Mouse (Mus musculus) adrenal gland, postnatal 4 days (tissue): ENCODE data around the gene Bloc1s2. TPM values are rescaled to one million over a fixed set of nuclear protein-coding genes. Genes with fewer than 3 reads are reported as not detected.

ENCODE experiments used
- DNase-seq, 2 experiments: peaks; one replicate each; pipeline ENCODE4 v3.0.0; 2021 to 2022; ENCODE audit warnings: low spot score in 2 of 2, mixed read lengths in 2 of 2
- long read RNA-seq, 2 experiments: library from polyadenylated mRNA; stranded (forward); transcript quantifications; one replicate each; pipeline ENCODE4 v2.0.0; 2021
- total RNA-seq, 2 experiments: library from RNA; stranded (reverse); gene quantifications; 2 replicates each; pipeline ENCODE4 v1.2.3; 2021

Bloc1s2 gene
- 10 to 100 TPM; 44.9 to 50.0 TPM for total RNA-seq
- long read RNA-seq, experiment 1, transcript Bloc1s2-201 (5 exons, 885 nt) = major isoform, 29 of 40 reads
- long read RNA-seq, experiment 1, partial matches to known transcripts = 2 of 40 reads
- long read RNA-seq, experiment 1, other reads (novel, unspliced or antisense) = 5 of 40 reads
- long read RNA-seq, experiment 2, transcript Bloc1s2-201 (5 exons, 885 nt) = major isoform, 35 of 44 reads
- long read RNA-seq, experiment 2, partial matches to known transcripts = 2 of 44 reads
- long read RNA-seq, experiment 2, other reads (novel, unspliced or antisense) = 6 of 44 reads

DNA sequence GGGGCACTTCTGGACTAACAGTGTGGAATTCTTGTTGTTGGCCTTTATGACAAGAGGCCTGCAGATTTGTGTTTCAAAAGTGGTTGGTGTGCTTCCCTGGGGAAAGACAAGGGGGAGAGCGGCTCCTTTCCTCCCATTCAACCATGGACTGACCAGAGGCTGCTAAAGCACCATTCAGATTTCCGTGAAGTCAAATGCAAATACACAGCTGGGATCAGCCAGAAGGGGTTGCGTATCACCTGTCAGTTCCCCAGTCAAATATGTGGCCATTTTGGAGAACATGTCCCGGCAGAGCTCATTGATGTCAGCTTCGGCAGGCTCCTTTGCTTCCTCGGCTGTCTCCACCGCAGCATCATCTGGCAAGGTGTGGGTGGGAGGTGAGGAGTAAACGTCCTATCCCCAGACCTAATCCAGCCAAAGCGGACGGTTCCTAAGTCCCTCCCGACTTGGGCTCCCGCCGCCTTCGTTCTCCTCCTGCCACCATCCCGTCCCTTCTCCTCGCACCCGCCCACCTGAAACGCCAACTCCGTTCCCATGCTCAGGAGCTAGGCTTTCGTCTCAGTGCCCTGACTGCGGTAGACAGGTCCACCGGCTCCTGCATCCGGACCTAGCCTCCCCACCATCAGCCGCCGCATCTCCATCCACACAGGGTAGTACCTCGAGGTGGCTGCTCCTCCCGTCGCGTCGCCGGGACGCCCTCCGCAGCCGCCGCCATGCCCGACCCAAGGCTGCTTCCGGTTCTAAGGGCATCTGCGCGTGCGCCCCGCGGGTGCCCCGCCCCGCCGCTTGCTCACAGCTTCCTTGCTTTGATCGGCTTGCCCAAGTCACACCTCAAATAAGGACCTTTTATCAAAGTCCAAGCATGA lies at the start of gene Bloc1s2:
Bloc1s2 (minus strand) TSS at position 745 of the 866 bp plus-strand sequence.
- peak; percentile 72 to 83 for DNase-seq

DNA sequence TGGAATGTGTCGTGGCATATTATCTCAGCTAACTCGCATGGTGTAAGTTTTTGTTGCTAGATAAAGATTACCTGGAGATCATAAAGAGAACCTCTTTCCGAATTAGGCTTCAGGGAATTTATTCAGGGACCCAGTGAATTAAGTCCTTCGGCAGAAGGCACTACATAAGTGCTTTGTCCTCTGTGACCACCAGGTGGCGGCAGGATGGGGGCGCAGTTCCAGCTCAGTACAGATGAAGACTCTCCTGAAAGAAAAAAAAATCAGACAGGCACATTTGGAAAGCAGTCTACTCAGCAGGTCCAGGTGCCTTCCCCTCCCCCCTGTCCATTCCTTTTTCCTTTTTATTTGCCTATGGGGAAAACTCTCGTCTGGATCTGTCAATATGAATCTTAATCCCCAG lies 48.9 kb upstream of the Bloc1s2 start:
- peak; percentile 28 to 43 for DNase-seq

DNA sequence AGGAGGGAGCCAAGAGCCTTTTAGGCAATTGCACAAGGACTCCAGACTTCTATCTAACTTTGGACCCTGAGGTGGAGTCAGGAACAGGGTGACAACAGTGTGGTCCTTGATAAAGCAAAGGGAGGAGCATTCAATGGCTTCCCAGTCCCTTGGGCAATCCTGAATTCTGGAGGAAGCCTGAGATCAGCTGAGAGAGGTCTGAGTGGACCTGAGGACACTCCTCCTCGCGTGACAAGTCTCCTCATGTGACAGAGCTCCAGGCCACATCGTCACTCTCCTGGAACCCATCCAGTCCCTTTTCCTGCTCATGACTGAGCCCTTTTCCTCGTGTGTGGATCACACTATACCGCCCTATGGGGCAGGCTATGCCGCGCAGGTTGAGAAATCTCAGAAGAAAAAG lies 47.7 kb upstream of the Bloc1s2 start:
- DNase-seq = no peak

DNA sequence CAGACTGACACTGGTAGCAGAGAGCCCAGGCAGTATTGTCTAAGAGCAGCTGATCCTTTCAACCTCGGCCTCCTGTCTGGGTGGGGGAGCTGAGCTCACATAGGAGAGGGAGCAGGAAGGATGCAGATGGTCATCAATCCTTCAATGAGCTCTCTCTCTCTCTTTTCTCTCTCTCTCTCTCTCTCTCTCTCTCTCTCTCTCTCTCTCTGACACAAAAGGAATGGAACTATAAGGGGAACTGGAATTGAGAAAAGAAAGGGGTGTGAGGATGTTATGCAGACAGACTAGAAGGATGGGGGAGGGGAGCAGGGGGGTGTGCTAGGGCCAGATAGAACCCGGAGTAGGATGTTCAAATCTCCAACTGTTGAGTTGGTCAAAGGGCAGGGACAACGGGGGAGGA lies 46.1 kb upstream of the Bloc1s2 start, which contains the start of gene Pkd2l1:
Pkd2l1 (minus strand) TSS at position 101 of the 400 bp plus-strand sequence.
- DNase-seq = no peak

DNA sequence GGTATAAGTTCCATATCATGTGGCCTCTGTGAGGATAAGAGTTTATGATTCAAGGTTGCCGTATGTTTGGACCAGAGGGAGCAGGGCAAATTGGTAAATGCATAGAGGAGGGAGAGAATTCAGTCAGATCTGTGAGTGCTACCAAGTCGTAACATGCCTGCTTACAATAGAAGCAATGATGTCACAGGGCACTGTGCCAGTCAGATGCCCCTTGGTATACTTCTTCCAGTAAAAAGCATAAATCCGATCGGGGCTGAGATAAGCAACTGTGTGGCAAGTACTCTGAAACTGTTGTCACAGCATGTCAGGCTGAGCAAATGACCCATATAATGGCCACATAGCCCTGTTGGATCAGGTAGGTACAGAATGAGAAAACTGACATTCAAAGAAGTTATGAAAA lies 42.8 kb upstream of the Bloc1s2 start:
- no peak for DNase-seq

DNA sequence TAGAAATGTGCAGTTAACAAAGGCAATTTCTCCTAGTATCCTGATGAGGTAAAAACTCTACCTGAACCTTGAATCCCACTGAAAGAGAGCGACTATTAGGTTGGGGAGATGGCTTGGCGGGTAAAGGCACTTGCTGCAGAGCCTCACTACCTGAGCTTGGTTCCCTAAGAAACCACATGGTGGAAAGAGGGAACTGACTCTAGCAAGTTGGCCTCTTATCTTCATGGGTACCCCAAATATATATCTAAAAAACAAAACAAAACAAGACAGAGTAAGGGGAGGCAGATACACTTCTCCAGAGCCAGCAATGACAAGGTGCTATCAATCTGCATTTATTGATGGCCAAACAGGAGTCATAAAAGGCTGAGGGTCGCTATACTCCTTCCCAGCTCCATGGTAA lies 37.7 kb upstream of the Bloc1s2 start:
- DNase-seq = no peak

DNA sequence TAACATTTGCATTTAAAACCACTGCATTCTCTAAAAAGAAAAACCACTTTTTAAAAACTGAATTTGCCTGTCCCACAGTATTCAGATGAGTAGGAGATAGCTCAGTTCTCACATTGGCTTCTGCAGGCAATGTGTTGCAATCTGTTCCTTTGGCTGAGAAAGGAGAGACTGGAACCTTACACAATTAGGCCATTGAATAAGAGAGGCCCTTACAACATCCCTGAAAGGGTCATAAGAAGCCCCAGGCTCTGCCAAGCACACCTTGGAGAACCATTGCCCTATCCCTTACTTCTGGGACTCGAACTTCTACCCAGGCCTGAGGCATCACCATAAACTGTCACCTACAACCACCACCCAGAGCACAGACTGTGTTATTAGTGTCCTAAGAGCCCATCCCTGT lies 34.3 kb upstream of the Bloc1s2 start:
- DNase-seq = no peak

DNA sequence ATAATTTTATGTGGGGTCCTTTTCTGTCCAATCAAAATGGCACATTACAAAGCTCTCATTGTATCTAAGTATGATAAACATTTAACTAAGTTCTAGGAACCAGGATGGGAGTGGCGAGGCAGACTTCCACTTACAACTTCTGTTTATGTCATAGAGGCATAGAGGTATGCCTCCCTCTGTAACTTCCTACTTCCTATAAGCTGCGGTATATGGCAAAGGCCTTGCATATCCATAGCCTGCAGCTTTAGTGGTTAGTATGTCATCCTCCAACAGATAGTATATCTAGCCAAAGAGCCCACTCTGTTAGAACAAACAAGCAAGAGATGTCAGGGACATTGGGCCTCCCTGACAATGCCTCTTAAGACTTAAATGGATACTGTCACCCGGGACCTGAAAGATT lies 30.5 kb upstream of the Bloc1s2 start:
- no peak for DNase-seq

DNA sequence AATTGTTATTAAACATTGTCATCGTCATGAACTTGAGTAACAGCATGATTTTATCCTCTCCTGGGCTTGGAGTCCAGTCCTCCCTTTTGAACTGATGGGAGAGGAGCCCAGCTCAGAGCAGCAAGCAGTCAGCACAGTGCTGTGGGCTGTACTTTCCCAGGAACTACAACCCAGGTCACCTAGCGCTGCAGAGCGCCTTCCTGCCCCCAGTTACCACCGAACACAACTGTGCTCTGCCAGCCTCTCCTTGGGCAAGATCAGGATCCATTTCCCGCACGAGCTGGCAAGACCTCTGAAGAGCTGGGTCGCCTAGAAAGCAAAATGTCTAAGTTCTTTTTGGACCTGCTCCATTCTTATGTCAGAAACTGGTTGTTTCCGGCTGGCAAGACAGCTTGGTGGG lies 28.6 kb upstream of the Bloc1s2 start:
- no peak for DNase-seq

DNA sequence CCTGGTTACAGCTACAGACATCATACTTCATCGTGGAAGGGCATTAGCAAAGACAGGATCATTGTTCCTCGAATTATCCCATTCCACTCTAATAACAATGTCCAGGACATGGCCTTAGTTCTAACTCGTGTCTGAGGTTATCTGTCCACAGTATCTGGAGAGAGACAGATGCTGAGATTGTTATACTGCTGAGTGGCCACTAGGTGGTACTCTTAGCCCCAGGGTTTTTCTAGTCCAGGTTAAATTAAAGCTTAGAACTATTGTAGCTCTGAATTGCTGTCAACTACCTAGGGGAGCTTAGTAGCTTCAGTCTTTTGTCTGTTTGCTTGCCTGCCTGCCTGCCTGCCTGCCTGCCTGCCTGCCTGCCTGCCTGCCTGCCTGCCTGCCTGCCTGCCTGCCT lies 15.3 kb upstream of the Bloc1s2 start:
- no peak for DNase-seq

DNA sequence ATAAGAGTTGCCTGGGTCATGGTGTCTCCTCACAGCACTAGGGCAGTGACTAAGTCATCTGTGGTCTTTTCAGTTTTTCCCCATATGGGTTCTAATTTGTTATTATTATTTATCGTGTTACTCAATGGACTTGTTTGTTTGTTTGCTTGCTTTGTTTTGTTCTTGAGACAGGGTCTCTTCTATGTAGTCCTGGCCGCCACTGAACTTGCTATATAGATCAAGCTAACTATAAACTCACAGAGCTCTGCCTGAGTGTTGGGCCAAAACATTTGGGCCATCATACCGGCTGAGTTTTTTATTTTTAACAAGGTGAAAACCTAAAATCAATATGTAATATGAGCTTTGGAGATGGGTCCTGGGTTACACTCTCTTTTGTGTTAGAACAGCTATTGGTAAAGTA lies 13.1 kb upstream of the Bloc1s2 start:
- DNase-seq = no peak

DNA sequence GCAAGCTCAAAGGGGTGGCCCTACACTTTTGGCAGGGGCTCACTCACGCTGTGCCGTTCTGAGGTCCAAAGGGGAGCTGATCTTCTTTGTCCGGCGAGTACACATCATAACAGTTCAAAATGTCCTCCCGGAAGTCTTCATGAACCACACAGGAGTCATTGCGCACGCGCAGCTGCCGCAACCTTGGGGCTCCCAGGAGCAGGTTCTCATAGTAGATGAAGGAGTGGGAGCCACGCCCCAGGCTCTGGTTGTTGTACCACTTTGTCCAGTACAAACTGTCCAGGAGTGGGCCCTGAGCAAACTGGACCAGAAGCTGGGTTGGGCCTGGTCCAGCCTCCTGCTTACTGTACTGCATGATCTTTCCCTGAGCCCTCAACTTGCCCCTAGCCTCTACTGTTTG lies 10.8 kb upstream of the Bloc1s2 start:
- no peak for DNase-seq

DNA sequence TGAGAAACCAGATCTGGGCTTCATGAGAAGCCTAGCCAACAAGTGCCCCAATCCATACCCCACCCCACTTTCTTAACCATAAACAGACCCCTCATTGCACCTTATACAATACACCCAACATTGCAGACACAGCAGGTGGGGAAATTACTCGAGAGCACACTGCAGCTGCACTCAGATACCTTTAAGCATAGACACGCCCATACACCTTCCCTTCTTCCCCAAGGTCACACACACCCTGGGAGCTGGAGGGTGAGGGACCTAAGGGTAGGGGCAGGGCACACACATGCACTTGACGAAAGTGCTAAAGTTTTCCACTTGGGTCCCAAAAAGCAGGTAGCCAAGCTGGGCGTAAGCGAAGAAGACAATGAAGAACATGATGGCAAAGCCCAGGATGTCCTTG lies 7.5 kb upstream of the Bloc1s2 start:
- no peak for DNase-seq

DNA sequence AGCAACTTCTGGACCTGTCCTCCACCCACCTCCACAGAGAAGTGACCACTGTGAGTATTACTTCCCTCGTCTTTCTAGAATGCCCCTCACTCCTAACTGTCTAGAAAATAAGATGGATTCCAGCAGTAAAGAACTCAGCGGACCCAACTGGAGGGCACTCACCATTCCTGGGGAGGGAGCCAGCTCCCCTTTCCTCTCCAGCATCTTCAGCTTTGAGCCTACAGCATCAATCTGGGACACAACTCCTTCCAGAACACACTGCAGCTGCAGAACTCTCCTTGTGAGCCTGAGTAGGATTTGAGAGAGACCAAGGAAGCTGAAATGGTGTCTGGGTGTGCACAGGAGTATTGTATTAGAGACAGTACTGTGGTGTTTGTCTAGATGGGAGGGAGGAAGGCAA lies 2.7 kb upstream of the Bloc1s2 start:
- no peak for DNase-seq

DNA sequence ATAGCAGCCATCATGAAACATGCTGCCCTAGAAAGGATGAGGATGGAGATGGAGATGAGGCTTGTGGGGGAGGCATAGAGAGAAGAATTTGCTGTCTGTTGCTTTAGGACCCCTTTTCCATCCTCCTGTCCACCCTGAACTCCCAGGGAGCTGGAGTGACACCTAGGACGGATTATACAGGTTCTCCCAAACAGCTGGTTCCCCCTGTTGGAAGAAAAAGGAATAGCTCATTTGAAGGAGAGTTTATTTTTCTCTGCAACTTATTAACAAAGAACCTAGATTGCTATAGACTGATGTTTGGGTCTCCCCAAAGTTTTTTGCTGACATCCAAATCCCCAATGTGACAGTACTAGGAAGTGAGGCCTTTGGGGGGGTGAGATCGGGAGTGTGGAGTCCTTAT lies 2.1 kb upstream of the Bloc1s2 start:
- no peak for DNase-seq

DNA sequence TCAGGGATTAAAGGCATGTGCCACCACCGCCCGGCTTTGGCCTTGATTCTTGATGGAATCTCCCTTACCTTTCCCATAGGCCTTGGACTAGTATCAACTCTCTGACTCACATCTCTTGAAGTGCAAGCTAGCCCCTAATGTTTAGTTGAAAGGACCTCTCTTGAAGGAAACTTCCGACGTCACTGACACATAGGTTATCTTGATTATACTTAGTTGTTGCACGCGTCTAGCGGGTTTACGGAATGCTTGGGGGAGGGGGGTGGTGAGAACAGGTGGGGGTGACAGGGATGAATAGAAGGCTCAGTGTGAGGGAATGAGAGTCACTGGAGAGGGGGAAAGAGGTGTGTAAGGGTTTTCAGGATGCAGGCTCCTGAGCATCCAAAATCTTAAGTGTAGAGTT lies 705 bp upstream of the Bloc1s2 start:
- DNase-seq = no peak

DNA sequence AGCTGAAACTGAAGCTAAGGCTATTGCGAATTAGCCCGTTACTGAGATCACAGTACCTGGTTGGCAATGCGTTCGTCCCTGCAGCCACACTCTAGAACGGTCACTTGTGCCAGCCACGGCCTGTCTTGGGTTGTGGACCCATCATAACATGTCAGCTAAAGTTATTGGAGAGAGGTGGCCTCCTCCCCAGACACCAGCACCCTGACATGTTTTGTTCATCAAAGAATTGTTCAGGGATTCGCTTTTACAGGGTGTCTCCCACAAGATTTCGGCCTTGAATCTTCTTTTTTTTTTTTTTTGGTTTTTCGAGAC lies 278 bp upstream of the Bloc1s2 start:
- DNase-seq = no peak

DNA sequence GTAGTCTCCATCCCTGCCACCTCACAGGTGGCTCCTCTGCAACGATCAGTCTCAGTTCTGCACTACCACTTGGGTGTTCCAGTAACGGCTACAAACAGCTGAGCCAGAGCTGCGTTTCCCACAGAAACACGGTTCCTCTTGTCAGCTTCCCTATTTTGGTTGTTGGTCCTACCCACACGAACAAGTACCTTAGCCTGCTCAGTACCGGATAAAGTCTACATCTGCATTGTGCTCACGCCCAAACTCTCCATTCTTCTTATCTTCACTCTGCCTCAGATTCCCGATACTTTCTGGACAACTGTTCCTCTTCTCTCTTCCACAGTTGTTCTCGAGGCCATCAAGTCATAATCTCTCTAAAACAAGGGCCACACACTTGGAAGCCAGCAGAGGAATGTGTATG lies 1.9 kb downstream of the Bloc1s2 start:
- no peak for DNase-seq

DNA sequence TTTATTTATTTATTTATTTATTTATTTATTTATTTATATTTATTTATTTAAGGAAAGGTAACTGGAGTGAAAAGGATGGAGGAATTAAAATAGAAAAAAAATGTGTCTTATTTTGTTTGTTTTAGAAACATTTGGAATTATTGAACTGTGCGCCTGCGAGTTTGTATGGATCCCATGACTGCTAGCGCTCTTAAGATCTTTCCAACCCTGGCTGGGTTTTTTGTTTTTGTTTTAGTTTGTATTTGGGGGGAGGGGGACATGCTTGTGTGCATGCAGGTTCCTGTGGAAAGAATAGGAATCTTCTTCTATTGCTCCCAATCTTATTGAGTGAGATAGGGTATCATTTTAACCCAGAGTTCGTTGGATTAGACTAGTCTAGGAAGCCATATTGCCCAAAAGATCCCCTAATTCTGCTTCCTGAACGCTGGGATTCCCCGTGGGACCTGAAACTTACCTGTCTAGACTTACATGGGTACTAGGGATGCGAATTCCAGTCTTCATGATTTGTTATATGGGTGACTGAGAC lies 10.2 kb downstream of the Bloc1s2 start:
- no peak for DNase-seq

DNA sequence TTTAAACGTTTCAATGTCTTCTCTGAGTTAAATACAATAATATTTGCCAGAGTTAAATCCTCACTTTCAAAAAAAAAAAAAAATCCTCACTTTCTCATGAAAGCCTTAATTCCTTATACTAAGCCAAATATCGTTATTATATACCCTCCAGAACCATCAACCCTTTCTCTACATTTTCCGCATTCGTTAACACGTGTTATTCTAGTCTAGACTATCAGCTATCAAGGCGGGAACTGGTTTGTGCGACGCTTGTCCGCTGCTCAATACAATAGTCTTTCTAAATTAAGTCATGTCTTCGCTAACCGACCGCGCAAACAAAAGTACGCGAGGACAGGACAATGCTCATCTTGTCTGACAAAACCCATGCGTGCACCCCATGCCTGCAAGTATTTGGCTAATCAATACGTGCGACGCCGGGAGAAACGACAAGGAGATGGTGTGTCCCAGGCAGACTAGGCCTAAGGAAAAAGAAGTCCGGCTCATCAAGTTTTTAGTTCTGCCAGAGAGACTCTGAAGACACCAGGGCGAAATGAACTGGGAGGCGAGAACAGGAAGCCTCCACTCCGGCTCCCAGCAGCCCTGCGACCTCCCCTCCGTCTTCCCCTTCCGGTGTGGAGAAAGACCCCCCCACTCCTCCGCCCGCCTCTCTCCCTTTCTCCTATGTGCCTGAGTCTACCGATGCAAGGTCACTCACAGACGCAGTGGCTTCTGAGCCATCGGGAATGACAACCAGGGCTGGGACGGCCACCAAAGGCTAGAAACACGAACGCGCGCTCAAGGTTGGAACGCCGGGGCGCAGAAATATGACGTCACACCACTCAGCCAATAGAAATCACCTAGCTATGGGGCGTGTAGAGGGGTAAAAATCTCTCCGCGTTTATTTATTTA lies 10.9 kb downstream of the Bloc1s2 start, which contains the start of gene Cwf19l1:
Cwf19l1 (minus strand) TSS at position 805 of the 888 bp plus-strand sequence.
- DNase-seq = peak; percentile 69 to 70

DNA sequence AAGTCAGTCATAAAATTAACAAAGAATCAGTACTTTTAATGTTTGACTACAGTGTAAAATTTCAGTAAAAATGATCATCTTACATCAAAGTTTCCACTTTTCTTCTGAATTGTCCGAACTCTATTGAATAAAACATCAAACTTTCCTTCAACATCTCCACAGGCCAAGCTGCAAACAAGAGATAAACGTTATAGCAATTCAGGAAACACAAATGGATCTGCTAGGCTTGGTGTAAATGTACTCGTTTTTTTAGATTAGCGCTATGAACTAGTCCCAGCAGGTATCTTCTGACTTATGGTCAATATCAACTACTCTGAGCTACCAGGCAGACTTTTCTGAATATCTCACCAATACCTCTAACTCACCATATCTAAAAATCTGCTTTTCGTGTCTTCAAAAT lies 13.3 kb downstream of the Bloc1s2 start:
- no peak for DNase-seq
